Mouse (Mus musculus): ENCODE results near the gene Ilf3. TPM values are rescaled to one million over a fixed set of nuclear protein-coding genes. Genes with fewer than 3 reads are reported as not detected.
A peak's percentile ranks its signal among the peaks of the same experiment; 100 is the strongest.

Ilf3 gene
- polyA plus RNA-seq, 1 experiment from 2014 or later: 268 TPM

GRCm38 (mm10) chr9:21432066-21432465, 64.4 kb downstream of the Ilf3 start:
- H3K36me3 ChIP-seq: no peaks in the 10 kb centered on the region
- 83% methylated on average over 7 of the region's 7 CpGs for WGBS
- H3K4me1 ChIP-seq: peaks cover 26% of the 10 kb centered on the region
- H3K4me2 ChIP-seq (replicated peaks): no peak overlapping the region
- ATAC-seq (ENCODE audit: low FRiP score, low read depth): no peak
- H3K9me3 ChIP-seq: no peaks in the 10 kb centered on the region
- H3K4me3 ChIP-seq: no peak overlapping the region
- H3K9ac ChIP-seq: no peak overlapping the region
- no peak overlapping the region for H3K27ac ChIP-seq
- no peaks in the 10 kb centered on the region for H3K27me3 ChIP-seq

DNA sequence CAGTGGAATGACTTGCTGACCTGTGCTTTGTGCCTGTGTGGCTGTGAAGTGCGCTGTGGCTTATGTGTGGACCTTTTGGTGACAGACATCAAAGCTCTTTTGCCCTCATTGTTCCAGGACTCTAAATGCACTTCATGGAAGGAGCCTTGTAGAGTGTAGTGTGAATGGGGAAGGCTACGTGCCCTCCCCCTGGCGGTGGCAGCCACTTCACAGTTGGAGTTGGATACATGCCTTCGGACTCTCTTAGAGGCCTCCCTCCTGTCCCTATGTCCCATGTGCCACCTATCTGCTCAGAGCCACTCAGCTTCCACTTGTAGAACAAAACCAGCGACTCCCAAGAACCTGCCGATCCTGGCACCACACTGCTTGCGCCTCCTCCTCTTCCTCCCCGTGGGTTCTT, 66.1 kb downstream of the Ilf3 start:
- no peak overlapping the region for H3K9ac ChIP-seq
- H3K9me3 ChIP-seq: no peaks in the 10 kb centered on the region
- no peaks in the 10 kb centered on the region for H3K27me3 ChIP-seq
- H3K4me3 ChIP-seq: no peak overlapping the region
- WGBS: 89% methylated on average over 8 of the region's 8 CpGs
- H3K27ac ChIP-seq: no peak overlapping the region
- H3K4me2 ChIP-seq (replicated peaks): no peak overlapping the region
- ATAC-seq (ENCODE audit: low FRiP score, low read depth): no peak
- no peaks in the 10 kb centered on the region for H3K36me3 ChIP-seq
- H3K4me1 ChIP-seq: peaks cover 21% of the 10 kb centered on the region

DNA sequence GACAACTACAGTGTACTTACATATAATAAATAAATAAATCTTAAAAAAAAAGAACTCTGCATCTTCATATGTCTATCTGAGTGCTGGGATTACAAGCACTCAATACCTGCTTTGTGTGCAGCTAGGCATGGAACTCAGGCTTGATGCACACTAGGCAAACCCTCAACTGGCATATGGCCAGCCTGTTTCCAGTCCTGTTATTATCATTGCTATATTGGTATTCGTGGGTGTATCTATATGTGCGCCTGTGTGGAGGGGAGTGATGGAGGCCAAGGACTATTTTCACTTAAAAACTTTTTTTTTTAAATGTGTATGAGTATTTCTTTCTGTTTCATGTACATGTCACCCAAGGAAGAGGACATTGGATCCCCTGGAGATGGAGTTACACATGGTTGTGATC, 66.7 kb downstream of the Ilf3 start:
- Histone ChIP-seq H3K9ac (no peak overlapping the region), H3K27ac (no peak overlapping the region), H3K4me3 (no peak overlapping the region), H3K36me3 (no peaks in the 10 kb centered on the region), H3K27me3 (no peaks in the 10 kb centered on the region), H3K9me3 (no peaks in the 10 kb centered on the region), H3K4me1 (peaks cover 18% of the 10 kb centered on the region), H3K4me2 (replicated peaks) (no peak overlapping the region)
- ATAC-seq (ENCODE audit: low FRiP score, low read depth): no peak
- 94% methylated on average over 2 of the region's 2 CpGs for WGBS

DNA sequence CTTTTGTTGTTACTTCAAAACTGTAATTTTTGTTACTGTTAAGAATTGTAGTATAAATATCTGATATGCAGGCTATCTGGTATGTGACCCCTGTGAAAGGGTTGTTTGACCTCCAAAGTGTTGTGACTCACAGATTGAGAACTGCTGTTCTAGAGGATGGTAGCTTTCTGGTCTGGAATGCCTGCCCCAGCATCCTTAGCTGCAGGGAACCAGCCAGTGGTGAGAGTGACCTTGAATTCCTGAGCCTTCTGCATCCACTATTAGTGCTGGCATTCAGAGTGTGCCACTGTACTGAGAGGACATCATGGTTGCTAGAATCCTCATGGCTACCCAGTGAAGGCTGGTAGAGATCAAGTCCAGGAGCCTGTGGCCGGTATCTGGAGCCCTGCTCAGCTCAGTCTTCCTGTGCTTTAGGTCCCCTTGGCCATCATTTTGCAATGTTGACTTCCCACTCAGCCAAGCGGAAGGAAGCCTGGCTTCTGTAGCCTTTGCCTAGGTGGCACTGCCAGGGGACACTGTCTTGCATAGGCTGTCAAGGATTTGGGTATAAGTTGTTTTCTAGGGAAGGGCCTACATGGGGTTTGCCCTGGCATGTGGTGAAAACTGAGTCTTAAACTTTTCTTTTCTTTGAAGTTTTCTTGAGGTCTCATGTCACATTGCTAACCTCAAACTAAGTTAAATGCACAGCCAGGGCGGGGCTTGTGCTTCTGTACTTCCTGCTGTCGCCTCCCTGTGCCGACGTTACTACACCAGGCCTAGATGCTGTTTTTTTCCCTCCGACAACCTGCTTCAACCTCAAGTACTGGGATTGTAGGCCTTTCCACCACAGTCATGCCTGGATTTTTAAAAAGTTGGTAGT, 68.3 kb downstream of the Ilf3 start:
- WGBS: 82% methylated on average over 7 of the region's 7 CpGs
- ATAC-seq (ENCODE audit: low FRiP score, low read depth): no peak
- Histone ChIP-seq H3K9ac (no peak overlapping the region), H3K9me3 (no peaks in the 10 kb centered on the region), H3K4me3 (no peak overlapping the region), H3K36me3 (no peaks in the 10 kb centered on the region), H3K27ac (no peak overlapping the region), H3K27me3 (no peaks in the 10 kb centered on the region), H3K4me1 (peaks cover 11% of the 10 kb centered on the region), H3K4me2 (replicated peaks) (no peak overlapping the region)

- 92% methylated on average over 6 of the region's 6 CpGs for WGBS
- peaks cover 11% of the 10 kb centered on the region for H3K4me1 ChIP-seq
Observed at GRCm38 (mm10) chr9:21437577-21437976, 69.9 kb downstream of the Ilf3 start.

DNA sequence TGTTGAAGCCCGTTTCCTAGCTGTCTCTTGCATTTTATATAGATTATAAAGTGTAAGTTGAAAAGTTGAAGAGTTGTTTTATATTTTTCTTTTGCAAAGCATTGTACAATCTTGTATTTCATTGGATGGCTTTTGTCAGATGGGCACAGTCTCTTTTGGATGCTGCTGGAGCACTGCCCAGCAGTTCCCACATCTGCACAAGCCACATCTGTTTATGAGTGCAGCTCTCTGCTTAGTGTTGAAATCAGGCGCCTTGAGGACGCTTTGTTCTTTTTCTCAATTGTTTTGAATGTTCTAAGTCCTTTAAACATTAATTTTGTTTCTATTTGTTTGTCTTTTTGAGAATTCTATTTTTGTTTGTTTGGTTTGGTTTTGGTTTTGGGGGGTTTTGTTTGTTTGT, 70.5 kb downstream of the Ilf3 start:
- H3K36me3 ChIP-seq: no peaks in the 10 kb centered on the region
- no peaks in the 10 kb centered on the region for H3K27me3 ChIP-seq
- WGBS: 36% methylated on average over 3 of the region's 3 CpGs
- H3K4me2 ChIP-seq (replicated peaks): no peak overlapping the region
- no peak; the same call in 1 of the 2 replicates for ATAC-seq (ENCODE audit: low FRiP score, low read depth)
- H3K4me3 ChIP-seq: no peak overlapping the region
- no peaks in the 10 kb centered on the region for H3K9me3 ChIP-seq
- H3K4me1 ChIP-seq: peaks cover 11% of the 10 kb centered on the region
- H3K9ac ChIP-seq: no peak overlapping the region
- no peak overlapping the region; the same call in 1 of the 2 replicates for H3K27ac ChIP-seq

More at GRCm38 (mm10) chr9:21437577-21437976, 69.9 kb downstream of the Ilf3 start:
- H3K36me3 ChIP-seq: no peaks in the 10 kb centered on the region
- H3K4me3 ChIP-seq: no peak overlapping the region
- no peak overlapping the region for H3K9ac ChIP-seq
- H3K27me3 ChIP-seq: no peaks in the 10 kb centered on the region
- H3K4me2 ChIP-seq (replicated peaks): no peak overlapping the region
- no peak for ATAC-seq (ENCODE audit: low FRiP score, low read depth)
- H3K27ac ChIP-seq: peak overlapping the region; percentile 67
- H3K9me3 ChIP-seq: no peaks in the 10 kb centered on the region

GRCm38 (mm10) chr9:21439456-21439855, 71.8 kb downstream of the Ilf3 start:
- H3K27me3 ChIP-seq: no peaks in the 10 kb centered on the region
- no peaks in the 10 kb centered on the region for H3K9me3 ChIP-seq
- peaks cover under 1% of the 10 kb centered on the region; the same call in 1 of the 2 replicates for H3K36me3 ChIP-seq
- H3K4me1 ChIP-seq: peaks cover 11% of the 10 kb centered on the region
- H3K4me2 ChIP-seq (replicated peaks): no peak overlapping the region
- no peak overlapping the region for H3K9ac ChIP-seq
- H3K4me3 ChIP-seq: no peak overlapping the region
- no peak for ATAC-seq (ENCODE audit: low FRiP score, low read depth)
- H3K27ac ChIP-seq: no peak overlapping the region
- 74% methylated on average over 3 of the region's 3 CpGs for WGBS

GRCm38 (mm10) chr9:21439914-21440313, 72.2 kb downstream of the Ilf3 start:
- no peak overlapping the region for H3K27ac ChIP-seq
- H3K36me3 ChIP-seq: peaks cover 5% of the 10 kb centered on the region; the same call in 1 of the 2 replicates
- 90% methylated on average over 2 of the region's 2 CpGs for WGBS
- ATAC-seq (ENCODE audit: low FRiP score, low read depth): no peak
- H3K27me3 ChIP-seq: no peaks in the 10 kb centered on the region
- no peak overlapping the region for H3K9ac ChIP-seq
- H3K4me1 ChIP-seq: peaks cover 11% of the 10 kb centered on the region
- no peak overlapping the region for H3K4me2 ChIP-seq (replicated peaks)
- H3K9me3 ChIP-seq: no peaks in the 10 kb centered on the region
- H3K4me3 ChIP-seq: no peak overlapping the region

DNA sequence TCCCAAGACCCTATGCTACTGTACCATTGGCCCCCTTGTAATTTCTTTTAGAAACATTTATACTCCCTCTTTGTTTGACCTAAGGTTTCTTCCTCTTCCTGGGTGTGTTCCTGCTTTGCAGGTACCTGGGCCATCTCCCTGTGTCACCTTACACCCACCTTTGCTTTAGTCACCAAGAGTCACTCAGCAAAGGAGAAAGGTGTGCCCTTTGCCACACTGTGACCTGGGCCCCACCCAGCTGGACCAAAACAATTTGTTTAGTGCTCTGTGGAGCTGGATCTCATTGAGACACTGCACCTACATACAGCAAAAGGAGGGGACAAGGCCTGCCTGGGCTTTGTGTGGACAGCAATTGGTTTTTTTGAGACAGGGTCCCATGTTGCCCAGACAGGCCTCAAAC, 72.7 kb downstream of the Ilf3 start:
- Histone ChIP-seq H3K27ac (no peak overlapping the region), H3K27me3 (no peaks in the 10 kb centered on the region), H3K36me3 (peaks cover 10% of the 10 kb centered on the region), H3K9me3 (no peaks in the 10 kb centered on the region), H3K4me1 (peaks cover 11% of the 10 kb centered on the region), H3K4me2 (replicated peaks) (no peak overlapping the region), H3K9ac (no peak overlapping the region), H3K4me3 (no peak overlapping the region)
- ATAC-seq (ENCODE audit: low FRiP score, low read depth): no peak

- Histone ChIP-seq H3K36me3 (peaks cover 11% of the 10 kb centered on the region), H3K9ac (no peak overlapping the region), H3K27me3 (no peaks in the 10 kb centered on the region), H3K9me3 (no peaks in the 10 kb centered on the region), H3K4me3 (no peak overlapping the region), H3K4me1 (no peaks in the 10 kb centered on the region), H3K27ac (no peak overlapping the region), H3K4me2 (replicated peaks) (no peak overlapping the region)
- WGBS: 94% methylated on average over 8 of the region's 8 CpGs
- no peak for ATAC-seq (ENCODE audit: low FRiP score, low read depth)
Observed at GRCm38 (mm10) chr9:21443853-21444252, 76.2 kb downstream of the Ilf3 start.

DNA sequence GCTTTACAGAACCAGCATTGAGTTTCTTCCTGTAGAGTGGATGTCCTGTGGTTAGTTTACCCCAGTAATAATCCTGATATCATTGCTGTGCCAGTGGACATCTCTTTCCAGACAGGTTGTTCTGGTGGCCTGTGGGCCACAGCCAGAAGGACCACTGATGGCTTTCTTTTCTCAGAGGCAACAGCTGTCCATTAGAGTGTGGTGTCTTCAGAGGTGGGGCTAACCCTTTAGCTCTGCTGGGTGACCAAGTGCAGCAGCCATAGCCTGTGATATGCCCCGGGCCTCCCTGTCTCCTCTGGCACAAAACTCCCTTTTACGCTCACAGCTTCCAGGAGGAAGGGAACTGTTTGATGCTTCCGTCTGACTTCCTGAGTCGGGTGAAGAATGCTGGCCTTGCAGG, 76.9 kb downstream of the Ilf3 start:
- Histone ChIP-seq H3K9ac (no peak overlapping the region), H3K4me3 (no peak overlapping the region), H3K4me1 (no peaks in the 10 kb centered on the region), H3K9me3 (no peaks in the 10 kb centered on the region), H3K4me2 (replicated peaks) (no peak overlapping the region), H3K27ac (no peak overlapping the region), H3K36me3 (peaks cover 17% of the 10 kb centered on the region), H3K27me3 (no peaks in the 10 kb centered on the region)
- 82% methylated on average over 4 of the region's 4 CpGs for WGBS
- no peak for ATAC-seq (ENCODE audit: low FRiP score, low read depth)

GRCm38 (mm10) chr9:21445081-21445744, 77.5 kb downstream of the Ilf3 start:
- no peak overlapping the region for H3K27ac ChIP-seq
- no peak overlapping the region for H3K4me3 ChIP-seq
- no peaks in the 10 kb centered on the region for H3K9me3 ChIP-seq
- no peak for ATAC-seq (ENCODE audit: low FRiP score, low read depth)
- peaks cover 21% of the 10 kb centered on the region for H3K36me3 ChIP-seq
- H3K4me1 ChIP-seq: no peaks in the 10 kb centered on the region
- no peak overlapping the region for H3K9ac ChIP-seq
- no peak overlapping the region for H3K4me2 ChIP-seq (replicated peaks)
- WGBS: 98% methylated on average over 6 of the region's 6 CpGs
- no peaks in the 10 kb centered on the region for H3K27me3 ChIP-seq

Data from limb, embryonic 13.5 days (tissue).